10 mouse cellular contexts compared by ENCODE assay signal in genomic region chr10:108385480-108385955, GRCm38 (mm10). TPM values are rescaled to one million over a fixed set of nuclear protein-coding genes. Genes with fewer than 3 reads are reported as not detected.
DNase-seq lines count a peak whose midpoint lies in the region; ATAC-seq lines count a peak whose summit lies in the region.
"Had no signal": no experiment of that assay in that cellular context is flagged by ENCODE, and none has a peak within 500 bp of the region (broad histone marks: within the 10 kb centered on the region; RNA-seq: fewer than 3 reads in every experiment).

No protein-coding gene starts in this region.

- no peak overlapping the region for H3K9ac ChIP-seq in hindbrain, embryonic 13.5 days
- no peak overlapping the region for H3K9ac ChIP-seq in hindbrain, embryonic 14.5 days
- H3K9ac ChIP-seq in neural tube, embryonic 13.5 days: no peak overlapping the region
- H3K9ac ChIP-seq in neural tube, embryonic 15.5 days (replicated peaks): no peak overlapping the region
- H3K9ac ChIP-seq in midbrain, embryonic 14.5 days (replicated peaks; ENCODE audit: low read length): no peak overlapping the region
- H3K9ac ChIP-seq: heart, embryonic 15.5 days had no signal

- no peaks in the 10 kb centered on the region for H3K27me3 ChIP-seq in hindbrain, embryonic 13.5 days
- no peaks in the 10 kb centered on the region for H3K27me3 ChIP-seq in hindbrain, embryonic 14.5 days (ENCODE audit: control insufficient read depth, insufficient read depth, low read length)
- no peaks in the 10 kb centered on the region for H3K27me3 ChIP-seq in neural tube, embryonic 13.5 days
- H3K27me3 ChIP-seq in neural tube, embryonic 15.5 days (replicated peaks): no peaks in the 10 kb centered on the region
- no peaks in the 10 kb centered on the region; the same call in 1 of the 2 replicates for H3K27me3 ChIP-seq in embryonic facial prominence, embryonic 10.5 days (replicated peaks; ENCODE audit: low read depth, poor library complexity, severe bottlenecking)
- H3K27me3 ChIP-seq in midbrain, embryonic 14.5 days (ENCODE audit: control insufficient read depth, insufficient read depth, low read length): no peaks in the 10 kb centered on the region
- H3K27me3 ChIP-seq: heart, embryonic 15.5 days had no signal

- H3K36me3 ChIP-seq in hindbrain, embryonic 13.5 days: no peaks in the 10 kb centered on the region
- H3K36me3 ChIP-seq in hindbrain, embryonic 14.5 days (replicated peaks; ENCODE audit: control insufficient read depth, insufficient read depth): no peaks in the 10 kb centered on the region; the same call in 1 of the 2 replicates
- H3K36me3 ChIP-seq in neural tube, embryonic 13.5 days: no peaks in the 10 kb centered on the region
- no peaks in the 10 kb centered on the region for H3K36me3 ChIP-seq in neural tube, embryonic 15.5 days
- H3K36me3 ChIP-seq in embryonic facial prominence, embryonic 10.5 days (replicated peaks): peaks cover 23% of the 10 kb centered on the region
- no peaks in the 10 kb centered on the region for H3K36me3 ChIP-seq in midbrain, embryonic 14.5 days (ENCODE audit: control insufficient read depth, insufficient read depth, low read length)
- H3K36me3 ChIP-seq: heart, embryonic 15.5 days had no signal

- no peak overlapping the region for H3K4me2 ChIP-seq in hindbrain, embryonic 13.5 days
- no peak overlapping the region for H3K4me2 ChIP-seq in hindbrain, embryonic 14.5 days (replicated peaks)
- no peak overlapping the region for H3K4me2 ChIP-seq in neural tube, embryonic 13.5 days
- H3K4me2 ChIP-seq in neural tube, embryonic 15.5 days: no peak overlapping the region
- H3K4me2 ChIP-seq in midbrain, embryonic 14.5 days (ENCODE audit: low read length): no peak overlapping the region
- H3K4me2 ChIP-seq: heart, embryonic 15.5 days had no signal

- no peak overlapping the region for H3K4me3 ChIP-seq in hindbrain, embryonic 13.5 days
- H3K4me3 ChIP-seq in hindbrain, embryonic 14.5 days (replicated peaks; ENCODE audit: low read length): no peak overlapping the region
- no peak overlapping the region for H3K4me3 ChIP-seq in neural tube, embryonic 13.5 days
- no peak overlapping the region for H3K4me3 ChIP-seq in neural tube, embryonic 15.5 days (replicated peaks)
- H3K4me3 ChIP-seq in embryonic facial prominence, embryonic 10.5 days: no peak overlapping the region
- no peak overlapping the region for H3K4me3 ChIP-seq in midbrain, embryonic 14.5 days (replicated peaks; ENCODE audit: low read depth, low read length)
- H3K4me3 ChIP-seq: heart, embryonic 15.5 days had no signal

- peaks cover 20% of the 10 kb centered on the region for H3K4me1 ChIP-seq in hindbrain, embryonic 13.5 days (replicated peaks)
- peaks cover 14% of the 10 kb centered on the region; the same call in 1 of the 2 replicates for H3K4me1 ChIP-seq in hindbrain, embryonic 14.5 days (replicated peaks; ENCODE audit: control insufficient read depth, insufficient read depth, low read length)
- peaks cover 32% of the 10 kb centered on the region for H3K4me1 ChIP-seq in neural tube, embryonic 13.5 days (replicated peaks)
- H3K4me1 ChIP-seq in neural tube, embryonic 15.5 days: peaks cover 9% of the 10 kb centered on the region
- H3K4me1 ChIP-seq in embryonic facial prominence, embryonic 10.5 days: peaks cover 49% of the 10 kb centered on the region
- no peaks in the 10 kb centered on the region for H3K4me1 ChIP-seq in midbrain, embryonic 14.5 days (ENCODE audit: control insufficient read depth, insufficient read depth, low read length)

- 35% methylated on average over 5 of the region's 5 CpGs for WGBS in hindbrain, embryonic 13.5 days
- 41% methylated on average over 5 of the region's 5 CpGs for WGBS in hindbrain, embryonic 14.5 days
- WGBS in neural tube, embryonic 13.5 days: 47% methylated on average over 5 of the region's 5 CpGs
- 48% methylated on average over 5 of the region's 5 CpGs for WGBS in neural tube, embryonic 15.5 days
- 35% methylated on average over 5 of the region's 5 CpGs for WGBS in embryonic facial prominence, embryonic 10.5 days
- WGBS in midbrain, embryonic 14.5 days: 38% methylated on average over 5 of the region's 5 CpGs

- no peak for ATAC-seq in hindbrain, embryonic 13.5 days (ENCODE audit: low FRiP score)
- no peak for ATAC-seq in hindbrain, embryonic 14.5 days (ENCODE audit: low FRiP score)
- ATAC-seq in neural tube, embryonic 13.5 days (ENCODE audit: low read depth): no peak
- ATAC-seq in neural tube, embryonic 15.5 days (ENCODE audit: low FRiP score): no peak
- no peak for ATAC-seq in midbrain, embryonic 14.5 days (ENCODE audit: low FRiP score, low TSS enrichment)
- no peak for ATAC-seq in erythroblast, adult 5-6 weeks (replicated peaks; ENCODE audit: low FRiP score, poor library complexity, severe bottlenecking)

- DNase-seq in hindbrain, embryonic 14.5 days (ENCODE audit: low spot score): no peak
- DNase-seq in embryonic facial prominence, embryonic 10.5 days (ENCODE audit: low spot score): peak; percentile 61
- peak; percentile 15 for DNase-seq in midbrain, embryonic 14.5 days
- DNase-seq: lung, postnatal 10 days; thymus, adult 18-20 months had no signal

- peak overlapping the region; percentile 37 for H3K27ac ChIP-seq in hindbrain, embryonic 13.5 days
- H3K27ac ChIP-seq in hindbrain, embryonic 14.5 days: no peak overlapping the region
- 0 out of 2 replicates have a peak overlapping the region, but pooled peaks have one; percentile 23 for H3K27ac ChIP-seq in neural tube, embryonic 13.5 days (replicated peaks)
- no peak overlapping the region for H3K27ac ChIP-seq in neural tube, embryonic 15.5 days (replicated peaks)
- H3K27ac ChIP-seq in embryonic facial prominence, embryonic 10.5 days (replicated peaks): peak overlapping the region; percentile 66
- no peak overlapping the region for H3K27ac ChIP-seq in midbrain, embryonic 14.5 days (replicated peaks; ENCODE audit: low read depth, low read length)
- H3K27ac ChIP-seq: heart, embryonic 15.5 days had no signal

- no peaks in the 10 kb centered on the region for H3K9me3 ChIP-seq in hindbrain, embryonic 13.5 days
- no peaks in the 10 kb centered on the region for H3K9me3 ChIP-seq in hindbrain, embryonic 14.5 days (ENCODE audit: control insufficient read depth, low read length)
- no peaks in the 10 kb centered on the region for H3K9me3 ChIP-seq in neural tube, embryonic 13.5 days
- H3K9me3 ChIP-seq in neural tube, embryonic 15.5 days (replicated peaks): no peaks in the 10 kb centered on the region
- H3K9me3 ChIP-seq in embryonic facial prominence, embryonic 10.5 days: no peaks in the 10 kb centered on the region
- H3K9me3 ChIP-seq in midbrain, embryonic 14.5 days (ENCODE audit: control insufficient read depth, low read length): no peaks in the 10 kb centered on the region
- H3K9me3 ChIP-seq: heart, embryonic 15.5 days had no signal

RNA-seq across cellular contexts. Expression of gene Pawr, which starts 53.6 kb away (rescaled TPM):
- 3.2 and 4.6 TPM in 2 replicates for polyA plus RNA-seq in hindbrain, embryonic 13.5 days (2015; fragmentation: Nextera tagmentation; extraction: Ambion mirVana)
- polyA plus RNA-seq in hindbrain, embryonic 14.5 days (2014; fragmentation: Nextera tagmentation; extraction: Ambion mirVana): 4.3 and 4.9 TPM in 2 replicates
- 4.8 TPM in 2 replicates for polyA plus RNA-seq in neural tube, embryonic 13.5 days (2015; fragmentation: Nextera tagmentation; extraction: Ambion mirVana)
- 2.9 and 3.3 TPM in 2 replicates for polyA plus RNA-seq in neural tube, embryonic 15.5 days (2015; fragmentation: Nextera tagmentation; extraction: Ambion mirVana)
- 7.6 and 9.1 TPM in 2 replicates for polyA plus RNA-seq in embryonic facial prominence, embryonic 10.5 days (2016; fragmentation: Nextera tagmentation; extraction: Ambion mirVana)
- polyA plus RNA-seq in midbrain, embryonic 14.5 days (2014; fragmentation: Nextera tagmentation; extraction: Ambion mirVana): 2.2 and 2.7 TPM in 2 replicates
- not detected in 2 replicates for total RNA-seq in erythroblast, adult 5-6 weeks (2015; ENCODE audit: low replicate concordance)
- not detected in 2 replicates for total RNA-seq in erythroblast, adult 5-6 weeks (2017; ENCODE audit: low replicate concordance)

Comparison
In these comparisons a context has a peak if more than half of its experiments do, and no peak if none do; other contexts are left out.
1. H3K27ac ChIP-seq: peak in hindbrain, embryonic 13.5 days (single experiment), neural tube, embryonic 13.5 days (single experiment) and embryonic facial prominence, embryonic 10.5 days (single experiment); none in hindbrain, embryonic 14.5 days (single experiment), neural tube, embryonic 15.5 days (single experiment) and midbrain, embryonic 14.5 days (single experiment).